Mouse (Mus musculus) erythroblast, embryonic 14.5 days (primary cell): ENCODE results near the gene Ccdc152.

Experiments used
- GATA1 ChIP-seq: IDR thresholded peaks from 2 replicates; pipeline ENCODE4 v1.6.1; 2012; ENCODE audit warnings: low read length, inconsistent platforms, mixed read lengths
- TAL1 ChIP-seq: IDR thresholded peaks from 3 replicates; pipeline ENCODE4 v1.6.1; 2012; ENCODE audit warnings: low read length, inconsistent platforms, mixed read lengths

DNA sequence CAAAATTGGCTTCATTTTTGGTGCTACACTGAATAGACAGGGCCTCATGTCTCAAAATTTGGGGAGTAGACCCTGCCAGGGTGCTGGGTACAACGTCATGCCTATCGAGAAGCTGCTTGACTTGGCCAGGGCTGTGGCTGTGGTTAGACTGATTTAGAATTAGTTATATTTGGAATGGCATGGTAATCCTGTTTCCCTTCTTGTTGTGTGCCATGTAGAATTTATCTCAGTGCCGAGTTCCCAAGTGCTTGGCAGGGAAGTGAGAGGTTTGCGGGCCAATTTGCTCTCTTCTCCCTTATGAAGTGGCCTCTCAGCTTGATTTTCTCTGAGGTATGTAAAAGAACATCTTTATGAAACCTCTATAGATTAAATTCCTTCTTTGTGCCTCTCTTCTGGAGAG is 29.2 kb upstream of the Ccdc152 start:
- TF ChIP-seq GATA1 (no peak), TAL1 (no peak)
